Mouse (Mus musculus) E14TG2a.4 (cell line): Measurements from ENCODE around the gene Mrpl38.
A peak's percentile ranks its signal among the peaks of the same experiment; 100 is the strongest.

ENCODE experiments used
- H3K27me3 ChIP-seq: 2 replicates; pipeline ENCODE4 v1.6.1; 2014; ENCODE audit warnings: low read length, control low read depth; ENCODE audit not compliant: insufficient read depth
- H3K36me3 ChIP-seq: 2 replicates; pipeline ENCODE4 v1.6.1; 2014; ENCODE audit warnings: low read length, control low read depth; ENCODE audit not compliant: insufficient read depth
- H3K4me1 ChIP-seq: replicated peaks from 2 replicates; pipeline ENCODE4 v1.6.1; 2014; ENCODE audit warnings: low read depth, low read length, control low read depth
- H3K4me3 ChIP-seq: replicated peaks from 2 replicates; pipeline ENCODE4 v1.5.1; 2014; ENCODE audit warnings: mild to moderate bottlenecking, low read length
- H3K9me3 ChIP-seq: 2 replicates; pipeline ENCODE4 v1.6.1; 2014; ENCODE audit warnings: low read length, control low read depth
- CTCF ChIP-seq: conservative IDR thresholded peaks from 2 replicates; pipeline ENCODE4 v1.5.1; 2014; ENCODE audit warnings: low read length
- NANOG ChIP-seq: IDR thresholded peaks from 2 replicates; pipeline ENCODE4 v1.6.1; 2014; ENCODE audit warnings: borderline replicate concordance, low read length, mixed read lengths
- POU5F1 ChIP-seq: IDR thresholded peaks from 2 replicates; pipeline ENCODE4 v1.6.1; 2014; ENCODE audit warnings: low read length, borderline replicate concordance

Gene Mrpl38

DNA sequence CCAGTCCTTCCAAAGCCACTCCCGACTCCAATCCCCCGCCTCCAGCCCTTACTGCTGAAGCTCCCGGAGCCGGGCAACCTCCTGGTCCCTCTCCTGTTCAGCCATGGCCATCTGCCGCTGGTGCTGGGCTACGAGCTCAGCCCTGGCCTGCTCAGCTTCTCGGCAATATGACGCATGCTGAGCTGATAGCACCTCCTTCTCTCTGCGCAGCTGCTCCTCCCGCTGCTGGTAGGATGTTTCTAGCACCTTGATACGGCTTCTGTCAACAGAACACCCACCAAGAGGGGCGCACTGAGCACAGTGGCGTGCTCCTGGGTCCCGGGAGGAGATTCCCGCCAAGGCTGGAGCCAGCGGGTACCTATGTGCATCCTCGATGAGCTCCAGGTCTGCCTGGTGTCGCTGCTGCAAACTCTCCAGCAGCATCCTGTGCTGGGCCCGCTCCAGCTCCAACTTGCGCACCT lies 10.1 kb upstream of the Mrpl38 start:
- H3K4me3 ChIP-seq = peak overlapping the region; percentile 46
- peaks cover 84% of the 10 kb centered on the region for H3K36me3 ChIP-seq
- TF ChIP-seq POU5F1 (no peak), CTCF (no peak), NANOG (no peak)
- H3K27me3 ChIP-seq = peaks cover 25% of the 10 kb centered on the region
- no peaks in the 10 kb centered on the region for H3K9me3 ChIP-seq
- peaks cover 59% of the 10 kb centered on the region for H3K4me1 ChIP-seq

DNA sequence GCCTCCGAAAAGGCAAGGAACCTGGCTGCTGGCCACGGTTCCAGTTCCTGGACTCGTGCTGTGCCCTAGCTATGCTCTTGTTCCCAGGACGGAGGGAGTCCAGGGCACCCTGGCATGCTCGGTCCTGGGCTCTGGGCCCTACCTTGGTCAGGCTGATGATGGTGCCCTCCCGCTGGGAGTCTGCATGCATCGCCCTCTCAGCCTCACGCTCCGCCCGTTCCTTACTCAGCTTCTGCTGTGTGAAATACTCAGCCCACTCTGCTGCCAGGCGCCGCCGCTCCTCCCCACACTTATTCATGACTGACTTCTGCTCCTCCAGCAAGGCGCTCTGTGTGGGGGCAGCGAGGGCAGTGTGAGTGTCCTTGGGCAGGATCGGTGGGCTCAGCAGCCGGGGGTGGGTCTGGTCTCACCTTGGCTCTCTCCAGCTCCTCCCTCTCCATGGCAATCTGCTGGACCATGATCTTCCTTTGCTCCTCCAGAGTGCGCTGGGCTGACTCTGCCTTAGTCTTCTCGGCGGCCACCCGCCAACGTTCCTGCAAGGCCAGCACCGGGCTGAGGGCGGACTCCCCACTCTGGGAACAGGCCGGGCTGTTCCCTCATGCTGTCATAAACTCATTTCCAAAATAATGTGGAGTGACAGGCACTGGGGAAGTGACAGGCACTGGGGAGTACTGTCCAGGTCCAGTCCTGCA lies 7.8 kb upstream of the Mrpl38 start:
- H3K9me3 ChIP-seq = no peaks in the 10 kb centered on the region
- peaks cover 25% of the 10 kb centered on the region for H3K27me3 ChIP-seq
- peaks cover 70% of the 10 kb centered on the region for H3K36me3 ChIP-seq
- peak overlapping the region; percentile 67 for H3K4me3 ChIP-seq
- TF ChIP-seq NANOG = no peak
- TF ChIP-seq CTCF = no peak
- TF ChIP-seq POU5F1 = no peak
- peaks cover 82% of the 10 kb centered on the region for H3K4me1 ChIP-seq

DNA sequence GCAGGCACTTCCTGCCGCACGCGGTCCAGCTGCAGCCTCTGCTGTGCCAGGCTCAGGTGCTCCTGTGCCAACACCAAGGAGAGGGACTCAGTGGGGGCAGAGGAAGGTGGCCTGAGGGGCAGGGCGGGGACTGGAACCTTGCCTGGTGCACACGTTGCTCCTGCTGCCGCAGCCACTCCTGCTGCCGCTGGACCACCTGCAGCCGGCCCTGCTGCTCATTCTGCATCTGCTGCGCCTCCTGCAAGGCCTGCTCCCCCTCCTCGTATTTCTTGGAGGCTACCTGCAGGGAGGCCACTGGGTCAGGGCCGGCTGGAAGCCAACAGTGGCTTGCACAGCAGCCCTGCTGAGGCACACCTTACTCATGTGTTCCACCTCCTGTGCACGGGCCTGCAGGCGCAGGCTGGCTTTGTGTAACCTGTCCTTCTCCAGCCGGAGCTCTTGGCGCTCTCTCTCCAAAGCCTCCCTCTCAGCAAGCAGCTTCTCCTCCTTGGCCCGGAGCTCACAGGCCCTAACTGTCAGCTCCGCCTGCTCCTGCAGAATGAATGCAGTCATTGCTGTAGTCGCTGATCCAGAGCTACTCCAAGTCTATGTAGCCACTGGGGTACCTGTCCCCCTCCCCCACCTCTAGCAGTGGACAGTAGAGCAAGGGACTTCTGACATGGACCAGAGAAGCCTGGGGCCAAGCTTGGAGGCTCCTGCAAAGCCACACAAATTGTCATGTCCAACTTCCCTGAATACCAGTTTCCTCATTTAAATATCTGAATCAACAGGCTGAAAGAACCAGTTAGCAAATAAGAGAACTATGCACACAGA lies 7.0 kb upstream of the Mrpl38 start:
- TF ChIP-seq CTCF (no peak), POU5F1 (no peak), NANOG (no peak)
- Histone ChIP-seq H3K36me3 (peaks cover 63% of the 10 kb centered on the region), H3K4me3 (peak overlapping the region; percentile 67), H3K4me1 (peaks cover 88% of the 10 kb centered on the region), H3K27me3 (peaks cover 25% of the 10 kb centered on the region), H3K9me3 (no peaks in the 10 kb centered on the region)

DNA sequence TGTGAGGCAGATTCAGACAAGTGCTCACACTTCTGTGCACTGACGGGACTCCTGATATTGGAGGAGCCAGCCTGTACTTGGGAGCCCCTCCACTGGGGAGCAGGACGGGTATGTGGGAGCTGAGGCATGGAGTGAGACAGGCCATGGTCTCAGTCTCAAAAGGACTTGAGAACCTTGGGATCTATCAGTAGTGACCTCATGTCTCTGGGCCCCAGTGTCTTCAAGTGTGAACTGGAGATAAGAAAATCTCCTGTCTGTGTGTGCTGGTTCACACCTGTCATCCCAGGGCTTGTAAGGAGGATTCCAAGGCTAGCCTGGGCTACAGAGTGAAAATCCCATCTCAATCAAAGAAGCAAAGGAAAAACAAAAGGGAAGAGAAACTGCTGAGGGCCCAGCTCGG lies 4.8 kb upstream of the Mrpl38 start:
- H3K27me3 ChIP-seq = peaks cover 16% of the 10 kb centered on the region
- TF ChIP-seq NANOG (no peak), POU5F1 (no peak)
- peaks cover 84% of the 10 kb centered on the region for H3K4me1 ChIP-seq
- H3K36me3 ChIP-seq = peaks cover 48% of the 10 kb centered on the region
- H3K9me3 ChIP-seq = no peaks in the 10 kb centered on the region
- 0 out of 2 replicates have a peak overlapping the region, but pooled peaks have one; percentile 54 for H3K4me3 ChIP-seq

DNA sequence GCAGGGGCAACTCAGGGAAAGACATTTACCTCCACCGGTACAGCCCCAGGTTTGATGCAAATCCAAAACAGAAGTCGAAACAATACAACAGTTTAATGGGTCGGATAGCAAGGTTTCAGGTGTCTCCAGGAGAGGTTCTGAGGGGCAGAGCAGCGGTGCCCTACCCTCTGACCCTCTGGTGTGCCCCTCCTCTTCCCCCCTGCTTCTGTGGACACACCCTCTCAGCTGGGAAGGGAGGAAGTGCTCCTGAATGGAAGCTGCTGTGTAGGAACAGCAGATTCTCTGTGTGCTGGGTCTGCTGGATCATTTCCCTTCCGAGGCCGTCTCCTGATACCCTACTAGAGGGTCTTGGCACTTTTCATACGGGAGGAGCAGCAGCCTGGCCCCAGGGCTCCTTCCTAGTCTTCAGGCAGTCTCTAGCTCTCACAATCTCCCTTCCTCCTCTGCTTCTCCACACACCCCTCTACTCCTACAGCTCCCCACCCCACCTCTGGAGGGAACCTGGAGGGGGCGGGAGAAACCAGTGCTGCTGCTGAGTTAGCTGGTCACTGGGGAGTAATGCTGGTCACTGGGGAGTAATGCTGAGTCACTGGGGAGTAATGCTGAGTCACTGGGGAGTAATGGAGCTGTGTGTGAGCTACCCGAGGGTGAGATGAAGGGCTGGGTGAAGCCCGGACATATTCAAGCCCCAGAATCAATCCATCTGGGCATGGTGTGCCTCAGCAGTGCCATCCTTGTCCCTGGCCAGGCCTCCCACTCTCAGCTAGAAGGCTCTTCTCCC lies 3.7 kb upstream of the Mrpl38 start:
- Histone ChIP-seq H3K27me3 (peaks cover 6% of the 10 kb centered on the region), H3K36me3 (peaks cover 38% of the 10 kb centered on the region), H3K4me1 (peaks cover 80% of the 10 kb centered on the region), H3K9me3 (no peaks in the 10 kb centered on the region), H3K4me3 (peak overlapping the region; percentile 54)
- no peak for TF ChIP-seq NANOG
- TF ChIP-seq CTCF = no peak
- no peak for TF ChIP-seq POU5F1

DNA sequence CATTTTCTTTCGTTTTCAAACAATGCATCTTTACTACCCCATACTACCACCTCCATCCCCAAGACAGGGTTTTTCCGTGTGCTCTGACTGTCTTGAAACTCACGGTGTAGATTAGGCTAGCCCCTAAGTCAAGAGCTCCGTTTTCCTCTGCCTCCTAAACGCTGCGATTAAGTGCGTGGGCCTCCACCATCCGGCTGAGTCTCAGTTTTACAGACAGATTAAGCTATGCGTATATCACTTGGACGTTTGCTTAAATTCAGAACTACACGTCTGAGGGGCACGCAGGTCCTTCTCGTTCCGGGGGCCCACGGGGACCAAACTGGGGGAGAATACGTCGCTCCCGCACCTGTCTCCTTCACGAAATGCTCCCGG lies 586 bp downstream of the Mrpl38 start:
- Histone ChIP-seq H3K4me1 (peaks cover 76% of the 10 kb centered on the region), H3K4me3 (peak overlapping the region; percentile 99), H3K36me3 (peaks cover 45% of the 10 kb centered on the region), H3K9me3 (no peaks in the 10 kb centered on the region), H3K27me3 (no peaks in the 10 kb centered on the region)
- TF ChIP-seq NANOG = no peak
- no peak for TF ChIP-seq CTCF
- TF ChIP-seq POU5F1 = no peak

DNA sequence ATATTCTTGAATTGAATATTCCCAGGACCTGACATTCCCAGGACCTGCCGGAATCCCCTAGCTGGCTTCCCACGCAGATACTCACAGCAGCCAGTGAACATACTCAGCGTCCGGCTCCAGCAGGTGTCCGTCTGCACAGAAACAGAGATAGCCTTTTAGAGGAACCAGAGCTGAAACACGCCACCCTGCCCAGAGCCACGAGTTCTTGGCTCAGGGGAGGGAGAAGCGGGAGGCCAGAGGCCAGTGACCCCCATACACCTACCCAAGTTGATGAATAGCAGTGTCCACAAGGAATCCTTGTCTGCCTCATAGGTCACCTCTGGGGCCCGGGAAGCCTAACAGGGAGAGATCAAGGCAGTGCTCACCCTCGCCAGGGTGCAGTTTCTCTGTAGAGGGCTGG lies 4.5 kb downstream of the Mrpl38 start:
- no peak overlapping the region for H3K4me3 ChIP-seq
- peaks cover 28% of the 10 kb centered on the region for H3K27me3 ChIP-seq
- H3K4me1 ChIP-seq = peaks cover 79% of the 10 kb centered on the region
- no peaks in the 10 kb centered on the region for H3K9me3 ChIP-seq
- peaks cover 61% of the 10 kb centered on the region for H3K36me3 ChIP-seq
- no peak for TF ChIP-seq NANOG
- TF ChIP-seq CTCF = no peak
- no peak for TF ChIP-seq POU5F1

DNA sequence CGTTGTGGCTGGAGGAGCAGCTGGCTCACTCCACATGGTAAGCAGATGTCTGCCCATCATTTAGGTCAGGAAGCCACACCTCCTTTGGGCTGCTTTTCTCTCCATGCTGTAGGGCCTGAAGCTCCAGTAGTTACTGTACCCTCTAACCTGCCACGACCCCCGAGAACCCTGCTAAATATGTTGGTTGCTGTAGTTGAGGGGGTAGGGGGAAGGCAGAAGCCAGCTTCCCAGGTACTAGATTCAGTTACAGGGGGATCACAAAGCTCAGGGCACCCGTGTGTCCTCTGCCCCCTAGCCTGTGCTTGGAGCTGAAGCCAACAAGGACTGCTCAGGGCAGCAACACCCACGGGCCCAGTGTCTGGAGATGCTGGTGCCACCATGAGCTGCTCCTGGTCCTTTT lies 5.2 kb downstream of the Mrpl38 start:
- TF ChIP-seq NANOG = no peak
- TF ChIP-seq CTCF = no peak
- no peak for TF ChIP-seq POU5F1
- peaks cover 61% of the 10 kb centered on the region for H3K36me3 ChIP-seq
- peaks cover 35% of the 10 kb centered on the region for H3K27me3 ChIP-seq
- peaks cover 76% of the 10 kb centered on the region for H3K4me1 ChIP-seq
- H3K4me3 ChIP-seq = no peak overlapping the region
- no peaks in the 10 kb centered on the region for H3K9me3 ChIP-seq
